Mouse (Mus musculus) limb, embryonic 13.5 days (tissue): ENCODE results near the gene Kcne3. TPM values are rescaled to one million over a fixed set of nuclear protein-coding genes. Genes with fewer than 3 reads are reported as not detected.

ENCODE experiments used
- ATAC-seq: fragments of 200-750 bp; cut with Nextera tagmentation; 2 replicates; pipeline ENCODE4 v1.8.0; 2017; ENCODE audit warnings: low read depth, moderate number of reproducible peaks, moderate TSS enrichment; ENCODE audit not compliant: low FRiP score
- H3K27ac ChIP-seq: fragments of 300-500 bp; sonication (generic); 2 replicates; pipeline ENCODE4 v1.5.1; 2015; ENCODE audit warnings: inconsistent platforms, mild to moderate bottlenecking, moderate library complexity
- H3K27me3 ChIP-seq: fragments of 300-500 bp; sonication (generic); 2 replicates; pipeline ENCODE4 v1.6.1; 2015; ENCODE audit warnings: mild to moderate bottlenecking, inconsistent platforms
- H3K36me3 ChIP-seq: fragments of 300-500 bp; sonication (generic); 2 replicates; pipeline ENCODE4 v1.6.1; 2015; ENCODE audit warnings: inconsistent platforms, mild to moderate bottlenecking, moderate library complexity
- H3K4me1 ChIP-seq: fragments of 300-500 bp; sonication (generic); 2 replicates; pipeline ENCODE4 v1.6.1; 2015; ENCODE audit warnings: inconsistent platforms
- H3K4me2 ChIP-seq: fragments of 300-500 bp; sonication (generic); replicated peaks from 2 replicates; pipeline ENCODE4 v1.6.1; 2015; ENCODE audit warnings: inconsistent platforms, mild to moderate bottlenecking, moderate library complexity
- H3K4me3 ChIP-seq: fragments of 300-500 bp; sonication (generic); 2 replicates; pipeline ENCODE4 v1.5.1; 2015; ENCODE audit warnings: moderate library complexity, mild to moderate bottlenecking, inconsistent platforms
- H3K9ac ChIP-seq: fragments of 300-500 bp; sonication (generic); 2 replicates; pipeline ENCODE4 v1.6.1; 2015; ENCODE audit warnings: mild to moderate bottlenecking, inconsistent platforms
- H3K9me3 ChIP-seq: fragments of 300-500 bp; sonication (generic); 2 replicates; pipeline ENCODE4 v1.6.1; 2016; ENCODE audit warnings: inconsistent platforms
- WGBS: fragments of 180-500 bp; shearing (Covaris S2); methylation state at CpG from one replicate; pipeline ENCODE4 v1.1.7; 2015; 5-methylcytosine and 5-hydroxymethylcytosine counted together
- polyA plus RNA-seq: library from polyadenylated mRNA; unstranded; fragments of >200 nt; fragmentation: Nextera tagmentation; extraction: Ambion mirVana; gene quantifications from 2 replicates; pipeline ENCODE4 v1.2.1, GENCODE M21; 2015

The Kcne3 gene
- polyA plus RNA-seq, 1 experiment from 2014 or later = 16.0 TPM

DNA sequence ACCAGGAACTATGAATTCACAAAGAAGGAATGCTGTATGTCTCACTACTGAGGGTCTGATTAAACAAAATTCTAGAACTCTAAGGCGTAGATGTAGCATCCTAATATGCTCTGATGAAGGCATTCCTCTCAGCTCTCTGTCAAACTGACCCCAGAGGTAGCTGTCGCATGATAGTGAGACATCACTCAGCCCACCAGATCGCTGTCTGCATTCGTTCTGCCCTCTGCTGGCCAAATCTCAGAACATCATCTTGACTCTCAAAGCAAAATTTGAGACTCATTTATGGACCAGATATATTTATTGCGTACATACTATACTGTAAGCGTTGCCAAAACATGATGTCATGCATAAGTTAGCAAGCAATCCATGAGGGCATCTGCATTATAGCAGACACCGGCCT, 11.3 kb downstream of the Kcne3 start:
- Histone ChIP-seq H3K36me3 (no peaks in the 10 kb centered on the region), H3K4me1 (0 out of 2 replicates have a peak, but pooled peaks cover 3% of the 10 kb centered on the region), H3K4me3 (no peak overlapping the region), H3K4me2 (no peak overlapping the region), H3K27ac (no peak overlapping the region), H3K9ac (no peak overlapping the region), H3K27me3 (peaks cover 8% of the 10 kb centered on the region), H3K9me3 (no peaks in the 10 kb centered on the region)
- 26% methylated on average over 7 of the region's 7 CpGs for WGBS
- no peak for ATAC-seq

- H3K4me2 ChIP-seq = no peak overlapping the region
- no peak overlapping the region for H3K9ac ChIP-seq
- peaks cover 8% of the 10 kb centered on the region for H3K27me3 ChIP-seq
- no peaks in the 10 kb centered on the region for H3K9me3 ChIP-seq
- 44% methylated on average over 4 of the region's 4 CpGs for WGBS
- 0 out of 2 replicates have a peak, but pooled peaks cover 3% of the 10 kb centered on the region for H3K4me1 ChIP-seq
- H3K27ac ChIP-seq = no peak overlapping the region
- no peak for ATAC-seq
- no peak overlapping the region for H3K4me3 ChIP-seq
- H3K36me3 ChIP-seq = no peaks in the 10 kb centered on the region
Measured at GRCm38 (mm10) chr7:100190167-100190566, 13.9 kb downstream of the Kcne3 start.

- 4% methylated on average over 4 of the region's 4 CpGs for WGBS
- no peak for ATAC-seq
- Histone ChIP-seq H3K9ac (no peak overlapping the region), H3K27ac (no peak overlapping the region), H3K27me3 (peaks cover 8% of the 10 kb centered on the region), H3K36me3 (no peaks in the 10 kb centered on the region), H3K4me1 (0 out of 2 replicates have a peak, but pooled peaks cover 3% of the 10 kb centered on the region), H3K4me3 (no peak overlapping the region), H3K9me3 (no peaks in the 10 kb centered on the region), H3K4me2 (no peak overlapping the region)
Measured at GRCm38 (mm10) chr7:100190778-100191177, 14.5 kb downstream of the Kcne3 start.

- no peak overlapping the region for H3K9ac ChIP-seq
- H3K4me3 ChIP-seq = no peak overlapping the region
- no peak; the same call in 1 of the 2 replicates for ATAC-seq
- H3K9me3 ChIP-seq = no peaks in the 10 kb centered on the region
- no peak overlapping the region for H3K4me2 ChIP-seq
- H3K27me3 ChIP-seq = no peaks in the 10 kb centered on the region
- no peaks in the 10 kb centered on the region for H3K36me3 ChIP-seq
- H3K4me1 ChIP-seq = peaks cover 9% of the 10 kb centered on the region; the same call in 1 of the 2 replicates
- H3K27ac ChIP-seq = peak overlapping the region; percentile 61; the same call in 1 of the 2 replicates
- 43% methylated on average over 3 of the region's 3 CpGs for whole genome bisulfite sequencing
Measured at GRCm38 (mm10) chr7:100201191-100201590, 24.9 kb downstream of the Kcne3 start.

DNA sequence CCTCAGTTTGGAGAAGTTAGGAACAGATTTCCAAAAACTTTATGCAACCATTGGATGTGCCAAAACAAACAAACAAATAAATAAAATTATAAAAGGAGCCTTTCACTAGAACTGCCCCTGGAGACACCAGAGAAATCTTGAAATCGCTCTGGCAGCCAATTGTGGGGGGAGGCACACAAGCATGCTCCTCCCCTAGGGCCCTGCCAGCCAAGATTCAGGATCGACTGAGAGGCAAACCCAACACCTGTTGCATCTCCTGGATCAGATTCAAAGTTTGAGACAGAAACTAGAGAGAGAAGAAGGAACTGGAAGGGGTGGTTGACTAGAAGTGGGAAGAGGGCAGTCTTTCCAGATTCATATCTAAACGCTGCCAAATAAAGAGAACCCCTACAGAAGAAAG, 27.3 kb downstream of the Kcne3 start:
- H3K9me3 ChIP-seq = no peaks in the 10 kb centered on the region
- no peaks in the 10 kb centered on the region for H3K36me3 ChIP-seq
- no peak overlapping the region for H3K9ac ChIP-seq
- WGBS = 62% methylated on average over 3 of the region's 3 CpGs
- H3K4me2 ChIP-seq = no peak overlapping the region
- H3K4me1 ChIP-seq = peaks cover 9% of the 10 kb centered on the region; the same call in 1 of the 2 replicates
- no peak for ATAC-seq
- H3K27me3 ChIP-seq = no peaks in the 10 kb centered on the region
- no peak overlapping the region for H3K27ac ChIP-seq
- H3K4me3 ChIP-seq = no peak overlapping the region

DNA sequence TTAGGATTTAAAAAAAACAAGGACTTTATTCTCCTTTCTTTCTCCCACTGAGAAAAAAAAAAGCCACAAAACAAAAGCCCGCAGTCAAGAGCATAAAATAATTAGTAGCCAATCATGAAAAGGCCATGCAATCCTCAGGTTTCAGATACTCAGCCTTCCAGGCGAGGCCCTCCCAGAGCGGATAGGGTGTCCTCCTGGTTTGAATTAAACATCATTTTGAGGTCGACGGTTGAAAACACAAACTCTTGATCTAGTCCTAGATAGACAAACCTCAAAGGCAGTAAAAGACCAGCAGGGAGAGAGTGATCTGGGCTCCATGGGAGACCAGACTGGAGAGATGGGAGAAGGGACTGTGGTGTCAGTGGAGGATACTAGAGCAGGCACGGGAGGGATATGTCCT, 28.6 kb downstream of the Kcne3 start:
- Histone ChIP-seq H3K4me3 (no peak overlapping the region), H3K4me2 (no peak overlapping the region), H3K9ac (no peak overlapping the region), H3K9me3 (no peaks in the 10 kb centered on the region), H3K27me3 (no peaks in the 10 kb centered on the region), H3K4me1 (peaks cover 9% of the 10 kb centered on the region; the same call in 1 of the 2 replicates), H3K36me3 (no peaks in the 10 kb centered on the region), H3K27ac (no peak overlapping the region)
- 33% methylated on average over 6 of the region's 6 CpGs for WGBS
- ATAC-seq = no peak

DNA sequence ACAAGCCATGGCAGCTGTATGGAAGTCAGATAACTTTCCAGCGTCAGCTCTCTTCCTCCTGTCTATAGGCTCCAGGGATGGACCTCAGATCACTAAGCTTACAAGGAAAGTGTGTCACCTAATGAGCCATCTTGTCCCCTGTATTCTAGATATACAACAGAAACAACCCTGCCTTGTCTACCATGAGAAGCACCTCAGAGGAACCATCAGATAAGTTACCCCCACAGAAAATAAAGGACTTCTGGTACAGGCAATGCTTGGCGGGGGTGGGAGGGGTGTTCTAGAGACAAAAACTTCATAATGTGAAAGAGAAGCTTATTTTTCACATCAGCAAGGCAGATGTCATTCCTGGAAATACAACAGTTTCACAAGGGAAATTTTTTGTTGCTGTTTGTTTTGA, 29.8 kb downstream of the Kcne3 start:
- ATAC-seq = no peak
- Histone ChIP-seq H3K27ac (no peak overlapping the region), H3K4me2 (no peak overlapping the region), H3K9ac (no peak overlapping the region), H3K27me3 (no peaks in the 10 kb centered on the region), H3K4me1 (peaks cover 9% of the 10 kb centered on the region; the same call in 1 of the 2 replicates), H3K4me3 (no peak overlapping the region), H3K9me3 (no peaks in the 10 kb centered on the region), H3K36me3 (no peaks in the 10 kb centered on the region)
- 95% methylated on average over 2 of the region's 2 CpGs for WGBS

GRCm38 (mm10) chr7:100207886-100208285, 31.6 kb downstream of the Kcne3 start:
- Histone ChIP-seq H3K36me3 (no peaks in the 10 kb centered on the region), H3K4me2 (no peak overlapping the region), H3K9me3 (no peaks in the 10 kb centered on the region), H3K4me1 (no peaks in the 10 kb centered on the region), H3K4me3 (no peak overlapping the region), H3K9ac (no peak overlapping the region), H3K27me3 (no peaks in the 10 kb centered on the region), H3K27ac (no peak overlapping the region)
- no peak for ATAC-seq

DNA sequence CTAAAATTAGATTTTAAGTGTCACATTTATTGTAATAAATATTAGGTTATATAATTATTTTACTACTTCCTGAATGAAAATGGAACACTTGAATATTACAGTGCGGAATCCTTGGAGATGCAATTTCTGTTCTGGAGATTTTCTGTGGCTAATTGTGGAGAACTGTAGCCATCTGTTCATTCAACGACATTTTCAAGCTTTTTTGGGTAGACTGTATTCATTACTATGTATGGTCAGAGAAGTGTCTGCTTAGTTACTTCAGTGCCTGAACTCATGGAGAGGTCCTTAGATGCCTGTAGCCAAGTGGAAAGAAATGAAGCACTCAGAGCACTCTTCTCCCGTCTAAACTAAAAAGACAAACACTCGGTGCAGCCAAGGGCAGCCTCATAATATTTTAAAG, 38.0 kb downstream of the Kcne3 start:
- H3K4me1 ChIP-seq = peaks cover 19% of the 10 kb centered on the region
- no peaks in the 10 kb centered on the region for H3K9me3 ChIP-seq
- H3K27ac ChIP-seq = no peak overlapping the region
- H3K36me3 ChIP-seq = no peaks in the 10 kb centered on the region
- ATAC-seq = no peak
- no peak overlapping the region for H3K4me3 ChIP-seq
- 74% methylated on average over 4 of the region's 4 CpGs for WGBS
- H3K27me3 ChIP-seq = peaks cover 1% of the 10 kb centered on the region; the same call in 1 of the 2 replicates
- no peak overlapping the region for H3K4me2 ChIP-seq
- H3K9ac ChIP-seq = no peak overlapping the region

GRCm38 (mm10) chr7:100215116-100215732, 38.9 kb downstream of the Kcne3 start:
- peaks cover 2% of the 10 kb centered on the region; the same call in 1 of the 2 replicates for H3K27me3 ChIP-seq
- H3K4me2 ChIP-seq = no peak overlapping the region
- H3K4me1 ChIP-seq = peaks cover 19% of the 10 kb centered on the region
- H3K9me3 ChIP-seq = no peaks in the 10 kb centered on the region
- WGBS = 72% methylated on average over 6 of the region's 6 CpGs
- H3K9ac ChIP-seq = no peak overlapping the region
- no peak overlapping the region for H3K4me3 ChIP-seq
- no peaks in the 10 kb centered on the region for H3K36me3 ChIP-seq
- ATAC-seq = no peak
- no peak overlapping the region for H3K27ac ChIP-seq

DNA sequence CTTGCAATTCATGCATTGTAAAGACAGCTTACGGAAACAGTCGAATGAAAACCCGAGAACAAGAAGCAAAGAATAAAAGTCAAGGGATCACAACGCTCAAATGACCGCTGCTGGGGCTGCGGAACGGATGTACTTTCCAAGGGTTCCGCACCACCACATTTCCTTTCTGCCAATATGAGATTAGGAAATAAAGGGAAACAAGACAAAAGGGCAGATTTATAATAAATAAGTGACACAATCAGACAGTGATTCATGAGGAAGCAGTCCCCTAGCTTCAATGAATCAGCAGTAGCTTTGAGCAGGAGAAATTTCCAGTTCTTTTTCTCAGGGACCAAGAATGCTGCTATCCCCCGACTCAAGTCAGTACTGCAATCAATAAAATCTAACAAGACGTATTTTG, 39.7 kb downstream of the Kcne3 start:
- Histone ChIP-seq H3K9me3 (no peaks in the 10 kb centered on the region), H3K4me2 (no peak overlapping the region), H3K4me1 (peaks cover 19% of the 10 kb centered on the region), H3K9ac (no peak overlapping the region), H3K36me3 (no peaks in the 10 kb centered on the region), H3K4me3 (no peak overlapping the region), H3K27ac (no peak overlapping the region), H3K27me3 (peaks cover 2% of the 10 kb centered on the region; the same call in 1 of the 2 replicates)
- ATAC-seq = no peak
- WGBS = 71% methylated on average over 10 of the region's 10 CpGs

- Histone ChIP-seq H3K4me1 (peaks cover 19% of the 10 kb centered on the region), H3K27ac (no peak overlapping the region), H3K9ac (no peak overlapping the region), H3K4me2 (no peak overlapping the region), H3K9me3 (no peaks in the 10 kb centered on the region), H3K4me3 (no peak overlapping the region), H3K36me3 (no peaks in the 10 kb centered on the region), H3K27me3 (peaks cover 2% of the 10 kb centered on the region; the same call in 1 of the 2 replicates)
- WGBS = 77% methylated on average over 9 of the region's 9 CpGs
- peak; percentile 57 for ATAC-seq
Measured at GRCm38 (mm10) chr7:100216601-100217565, 40.6 kb downstream of the Kcne3 start.
